Mouse (Mus musculus) intestine, embryonic 16.5 days (tissue): ENCODE results near the gene Rbbp8nl. TPM values are rescaled to one million over a fixed set of nuclear protein-coding genes. Genes with fewer than 3 reads are reported as not detected.

Experiments
- ATAC-seq: fragments of 200-750 bp; cut with Nextera tagmentation; 2 replicates; pipeline ENCODE4 v1.8.0; 2017; ENCODE audit warnings: moderate TSS enrichment, moderate library complexity
- H3K27ac ChIP-seq: fragments of 300-500 bp; sonication (generic); 2 replicates; pipeline ENCODE4 v1.5.1; 2014; ENCODE audit warnings: mild to moderate bottlenecking, low read length
- H3K27me3 ChIP-seq: fragments of 300-500 bp; sonication (generic); replicated peaks from 2 replicates; pipeline ENCODE4 v1.6.1; 2014; ENCODE audit warnings: low read length, control low read depth, mixed read lengths; ENCODE audit not compliant: control insufficient read depth, insufficient read depth
- H3K36me3 ChIP-seq: fragments of 300-500 bp; sonication (generic); 2 replicates; pipeline ENCODE4 v1.6.1; 2014; ENCODE audit warnings: low read length, control low read depth; ENCODE audit not compliant: control insufficient read depth, insufficient read depth
- H3K4me1 ChIP-seq: fragments of 300-500 bp; sonication (generic); 2 replicates; pipeline ENCODE4 v1.6.1; 2014; ENCODE audit warnings: low read length, control low read depth, mixed read lengths; ENCODE audit not compliant: control insufficient read depth, insufficient read depth
- H3K4me2 ChIP-seq: fragments of 300-500 bp; sonication (generic); 2 replicates; pipeline ENCODE4 v1.6.1; 2014; ENCODE audit warnings: low read depth, low read length, control low read depth
- H3K4me3 ChIP-seq: fragments of 300-500 bp; sonication (generic); 2 replicates; pipeline ENCODE4 v1.5.1; 2014; ENCODE audit warnings: mild to moderate bottlenecking, low read length
- H3K9ac ChIP-seq: fragments of 300-500 bp; sonication (generic); 2 replicates; pipeline ENCODE4 v1.6.1; 2014; ENCODE audit warnings: low read depth, low read length
- H3K9me3 ChIP-seq: fragments of 300-500 bp; sonication (generic); 2 replicates; pipeline ENCODE4 v1.6.1; 2016; ENCODE audit warnings: low read length, control low read depth; ENCODE audit not compliant: control insufficient read depth
- WGBS: fragments of 180-500 bp; shearing (Covaris S2); extraction: QIAGEN DNeasy Blood & Tissue Kit; methylation state at CpG from one replicate; pipeline ENCODE4 v1.1.7; 2014; 5-methylcytosine and 5-hydroxymethylcytosine counted together
- polyA plus RNA-seq: library from polyadenylated mRNA; unstranded; fragments of >200 nt; fragmentation: Nextera tagmentation; extraction: Ambion mirVana; gene quantifications from 2 replicates; pipeline ENCODE4 v1.2.1, GENCODE M21; 2015

Rbbp8nl gene
- 2.5 TPM in 2 replicates for polyA plus RNA-seq

DNA sequence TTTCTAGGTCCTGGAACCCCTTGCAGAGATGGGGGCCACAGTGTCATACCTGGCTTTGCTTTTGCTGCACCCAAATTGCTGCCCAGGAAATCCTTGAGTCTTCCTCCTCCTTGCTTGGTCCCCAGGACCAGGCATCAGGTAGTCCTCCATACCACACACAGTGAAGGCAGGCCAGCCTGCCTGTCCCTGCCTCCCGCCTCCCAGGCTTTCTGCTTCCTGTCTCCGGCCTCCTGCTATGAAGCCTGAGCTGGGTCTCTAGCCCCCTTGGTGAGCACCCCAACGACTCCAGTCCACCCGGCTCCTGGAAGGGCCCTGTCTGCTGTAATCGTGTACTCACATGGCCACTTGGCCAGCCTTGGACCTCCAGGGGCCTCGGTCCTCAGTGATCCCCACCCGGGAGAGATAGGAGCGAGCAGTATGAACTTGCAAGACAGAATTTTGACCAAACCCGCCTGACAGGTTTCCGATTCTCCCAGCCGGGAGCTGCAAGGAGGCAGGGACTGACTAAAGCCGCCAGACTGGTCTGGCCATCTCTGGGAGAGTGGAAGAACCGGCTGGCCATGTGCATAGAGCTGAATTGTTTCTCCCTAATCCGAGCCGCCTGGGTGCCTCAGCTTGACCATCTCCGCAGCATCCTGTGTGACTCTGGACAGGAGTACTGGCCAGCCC, at the start of gene Rbbp8nl:
Rbbp8nl (minus strand) TSS at position 440 of the 669 bp plus-strand sequence.
- no peaks in the 10 kb centered on the region for H3K9me3 ChIP-seq
- peak within 1 kb of the TSS; percentile 90 for H3K27ac ChIP-seq
- ATAC-seq, result peak; percentile 80
- 30% methylated on average over 16 of the region's 16 CpGs for WGBS
- peak within 1 kb of the TSS; percentile 60 for H3K9ac ChIP-seq
- H3K4me2 ChIP-seq, result peak within 1 kb of the TSS; percentile 48
- no peaks in the 10 kb centered on the region for H3K36me3 ChIP-seq
- H3K4me3 ChIP-seq, result peak within 1 kb of the TSS; percentile 37
- H3K27me3 ChIP-seq, result no peaks in the 10 kb centered on the region
- H3K4me1 ChIP-seq, result peaks cover 11% of the 10 kb centered on the region

- Histone ChIP-seq H3K9ac (peak within 1 kb of the TSS; percentile 82), H3K27me3 (peaks cover 14% of the 10 kb centered on the region), H3K4me1 (peaks cover 21% of the 10 kb centered on the region), H3K4me3 (peak within 1 kb of the TSS; percentile 66), H3K9me3 (no peaks in the 10 kb centered on the region), H3K36me3 (no peaks in the 10 kb centered on the region), H3K4me2 (peak within 1 kb of the TSS; percentile 72), H3K27ac (peak within 1 kb of the TSS; percentile 84)
- peak; percentile 78 for ATAC-seq
- under 1% methylated on average over 33 of the region's 33 CpGs for WGBS
Measured at GRCm38 (mm10) chr2:180334551-180334986, 44.9 kb upstream of the Rbbp8nl start, which contains the start of gene Gata5. Gene Gata5 (minus strand): TSS chr2:180334699.

DNA sequence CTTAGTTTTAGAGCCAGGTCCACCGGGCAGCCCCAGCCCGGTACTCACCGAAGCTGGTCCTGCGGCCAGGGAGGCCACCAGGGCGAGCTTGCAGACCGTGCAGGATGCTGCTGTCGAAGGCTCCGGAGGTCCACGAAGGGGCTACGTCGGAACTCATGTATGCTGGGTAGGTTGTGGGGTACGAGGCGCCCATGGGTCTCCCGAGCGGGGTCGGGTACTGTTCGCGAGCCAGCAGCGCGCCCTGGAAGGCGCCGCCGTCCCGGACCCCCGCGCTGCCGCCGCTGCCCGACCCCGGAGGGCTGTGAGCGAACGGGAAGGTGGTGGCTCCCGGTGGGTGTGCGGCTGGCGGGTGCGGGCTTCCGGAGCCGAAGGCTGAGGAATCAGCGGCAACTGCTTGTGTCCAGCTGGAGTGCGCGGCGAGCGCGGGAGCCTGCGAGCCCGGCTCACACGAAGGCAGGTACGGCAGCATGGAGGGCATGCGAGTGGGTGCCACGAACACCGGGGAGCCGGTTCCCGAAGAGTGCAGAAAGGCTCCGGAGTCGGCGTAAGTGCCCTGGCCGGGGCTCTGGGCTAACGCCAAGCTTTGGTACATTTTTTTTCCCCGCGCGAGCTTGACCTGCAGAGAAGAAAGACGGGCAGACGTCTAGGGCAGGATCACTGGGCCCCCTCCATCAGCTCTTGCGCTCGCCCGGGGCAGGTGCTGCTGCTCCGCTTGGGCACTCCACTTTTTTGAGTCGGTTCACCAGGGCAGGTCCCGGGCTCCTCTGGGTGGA, 44.3 kb upstream of the Rbbp8nl start:
- WGBS, result under 1% methylated on average over 69 of the region's 69 CpGs
- peak overlapping the region; percentile 84 for H3K27ac ChIP-seq
- H3K4me3 ChIP-seq, result peak overlapping the region; percentile 66
- peak; percentile 18; the same call in 1 of the 2 replicates for ATAC-seq
- peak overlapping the region; percentile 72 for H3K4me2 ChIP-seq
- peaks cover 14% of the 10 kb centered on the region for H3K27me3 ChIP-seq
- H3K36me3 ChIP-seq, result no peaks in the 10 kb centered on the region
- H3K9me3 ChIP-seq, result no peaks in the 10 kb centered on the region
- peak overlapping the region; percentile 82 for H3K9ac ChIP-seq
- H3K4me1 ChIP-seq, result peaks cover 19% of the 10 kb centered on the region

DNA sequence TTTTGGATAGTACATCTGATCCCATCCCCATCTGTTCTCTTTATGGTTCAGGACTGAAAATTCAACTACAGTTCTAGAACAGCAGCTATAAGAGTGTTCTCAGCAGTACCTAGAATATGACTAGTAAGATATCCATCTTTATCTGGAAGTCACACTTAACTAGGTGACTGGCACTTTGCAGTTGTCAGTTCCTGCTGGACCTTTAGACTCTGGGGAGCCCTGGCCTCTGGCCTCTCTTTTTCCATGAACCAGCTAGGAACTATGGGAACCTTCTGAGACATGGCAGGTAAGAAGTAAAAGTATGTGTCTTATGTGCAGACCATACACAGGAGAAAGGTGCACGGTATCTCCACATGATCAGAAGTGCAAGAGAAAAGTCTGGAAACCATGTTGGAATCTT, 39.8 kb upstream of the Rbbp8nl start:
- peak; percentile 52 for ATAC-seq
- Histone ChIP-seq H3K36me3 (0 out of 2 replicates have a peak, but pooled peaks cover 3% of the 10 kb centered on the region), H3K9ac (no peak overlapping the region), H3K27ac (peak overlapping the region; percentile 72), H3K4me2 (no peak overlapping the region), H3K9me3 (no peaks in the 10 kb centered on the region), H3K27me3 (peaks cover 13% of the 10 kb centered on the region), H3K4me1 (peaks cover 9% of the 10 kb centered on the region), H3K4me3 (no peak overlapping the region)
- 93% methylated on average over 1 of the region's 1 CpGs for WGBS

DNA sequence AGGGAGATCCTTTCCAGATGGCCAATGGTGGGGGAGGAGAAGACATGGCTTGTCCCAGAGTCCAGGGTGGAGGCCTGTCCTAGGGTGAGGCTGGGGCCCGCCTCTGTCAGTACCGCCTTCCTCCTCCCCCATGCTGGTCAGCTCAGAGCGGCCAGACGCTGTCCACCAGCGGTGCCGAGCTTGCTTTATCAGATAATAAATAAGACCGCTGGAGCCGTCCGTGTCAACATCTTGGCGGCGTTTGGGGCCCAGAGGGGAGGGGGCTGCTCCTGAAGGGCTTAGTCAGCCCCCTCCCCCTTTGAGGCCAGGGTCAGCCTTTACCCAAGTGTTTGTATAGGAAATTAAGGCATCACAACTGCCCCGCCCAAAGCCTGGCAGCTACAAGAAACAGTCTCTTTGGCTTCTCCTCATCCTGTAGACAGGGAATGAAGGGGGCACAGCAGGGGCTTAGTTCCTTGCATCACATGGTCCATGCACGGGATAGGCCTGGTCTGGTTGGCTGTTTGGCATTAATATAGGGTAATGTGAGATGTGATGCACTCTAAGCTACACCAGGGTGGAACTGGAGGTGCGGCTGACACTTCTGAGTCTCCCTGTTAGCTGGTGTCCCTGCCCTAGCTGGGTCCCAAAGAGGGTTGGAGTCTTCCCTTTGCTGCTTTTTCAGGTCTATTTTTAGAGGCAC, 33.1 kb upstream of the Rbbp8nl start:
- 15% methylated on average over 14 of the region's 14 CpGs for WGBS
- H3K4me1 ChIP-seq, result peaks cover 17% of the 10 kb centered on the region
- ATAC-seq, result peak; percentile 84
- no peaks in the 10 kb centered on the region for H3K9me3 ChIP-seq
- H3K36me3 ChIP-seq, result 0 out of 2 replicates have a peak, but pooled peaks cover 3% of the 10 kb centered on the region
- no peak overlapping the region for H3K9ac ChIP-seq
- 0 out of 2 replicates have a peak overlapping the region, but pooled peaks have one; percentile 25 for H3K27ac ChIP-seq
- no peak overlapping the region for H3K4me3 ChIP-seq
- H3K27me3 ChIP-seq, result no peaks in the 10 kb centered on the region
- 0 out of 2 replicates have a peak overlapping the region, but pooled peaks have one; percentile 1 for H3K4me2 ChIP-seq

DNA sequence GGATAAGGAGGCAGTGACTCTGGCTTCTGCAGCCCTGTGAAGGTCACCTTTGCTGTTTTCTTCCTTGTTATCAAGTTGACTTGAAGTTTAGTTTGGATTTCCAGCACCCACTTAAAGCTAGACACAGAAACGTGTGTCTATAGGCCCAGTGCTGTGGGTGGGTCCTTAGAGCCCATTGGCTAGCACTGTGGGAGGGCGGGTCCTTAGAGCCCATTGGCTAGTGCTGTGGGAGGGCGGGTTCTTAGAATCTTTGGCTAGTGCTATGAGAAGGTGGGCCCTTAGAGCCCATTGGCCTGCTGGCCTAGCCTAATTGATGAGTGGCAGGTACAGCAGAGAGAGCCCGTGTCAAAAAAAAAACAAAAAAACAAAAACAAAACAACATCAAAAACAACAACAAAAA, 30.5 kb upstream of the Rbbp8nl start:
- Histone ChIP-seq H3K36me3 (no peaks in the 10 kb centered on the region), H3K4me1 (peaks cover 17% of the 10 kb centered on the region), H3K27ac (no peak overlapping the region), H3K9me3 (no peaks in the 10 kb centered on the region), H3K27me3 (no peaks in the 10 kb centered on the region), H3K9ac (no peak overlapping the region), H3K4me3 (no peak overlapping the region), H3K4me2 (no peak overlapping the region)
- WGBS, result 82% methylated on average over 4 of the region's 4 CpGs
- no peak for ATAC-seq

GRCm38 (mm10) chr2:180317591-180317990, 27.9 kb upstream of the Rbbp8nl start:
- Histone ChIP-seq H3K9me3 (no peaks in the 10 kb centered on the region), H3K27me3 (no peaks in the 10 kb centered on the region), H3K4me3 (no peak overlapping the region), H3K36me3 (no peaks in the 10 kb centered on the region), H3K9ac (no peak overlapping the region), H3K4me2 (no peak overlapping the region), H3K27ac (no peak overlapping the region), H3K4me1 (peaks cover 10% of the 10 kb centered on the region)
- no peak for ATAC-seq
- WGBS, result 78% methylated on average over 7 of the region's 7 CpGs

DNA sequence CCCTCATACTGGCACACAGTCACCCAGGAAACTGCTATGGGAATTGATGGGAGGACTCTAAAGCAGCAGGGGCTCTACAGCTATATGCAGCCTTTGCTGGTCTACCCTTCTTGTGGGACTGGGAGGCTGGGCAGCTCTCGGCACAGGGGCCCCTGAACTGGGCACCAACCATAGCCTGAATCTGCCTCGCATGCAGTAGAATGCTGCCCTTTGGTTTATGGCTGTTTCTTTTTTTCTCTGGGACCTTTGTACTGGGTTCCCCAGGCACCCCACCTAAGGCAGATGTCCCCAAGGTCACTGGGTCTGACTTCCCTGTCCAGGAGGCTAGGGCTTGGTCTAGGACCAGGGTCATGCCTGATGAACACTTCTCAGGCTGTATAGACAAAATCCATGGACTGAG, 24.6 kb upstream of the Rbbp8nl start:
- H3K36me3 ChIP-seq, result no peaks in the 10 kb centered on the region
- H3K27me3 ChIP-seq, result no peaks in the 10 kb centered on the region
- H3K9ac ChIP-seq, result no peak overlapping the region
- no peaks in the 10 kb centered on the region for H3K9me3 ChIP-seq
- peak overlapping the region; percentile 50 for H3K27ac ChIP-seq
- WGBS, result 73% methylated on average over 2 of the region's 2 CpGs
- no peak overlapping the region for H3K4me2 ChIP-seq
- peak; percentile 92 for ATAC-seq
- H3K4me1 ChIP-seq, result no peaks in the 10 kb centered on the region; the same call in 1 of the 2 replicates
- no peak overlapping the region for H3K4me3 ChIP-seq

GRCm38 (mm10) chr2:180311147-180311546, 21.5 kb upstream of the Rbbp8nl start:
- no peaks in the 10 kb centered on the region; the same call in 1 of the 2 replicates for H3K4me1 ChIP-seq
- no peaks in the 10 kb centered on the region for H3K36me3 ChIP-seq
- WGBS, result 85% methylated on average over 4 of the region's 4 CpGs
- no peaks in the 10 kb centered on the region for H3K27me3 ChIP-seq
- no peak overlapping the region for H3K4me3 ChIP-seq
- no peak overlapping the region for H3K4me2 ChIP-seq
- H3K27ac ChIP-seq, result no peak overlapping the region
- no peak overlapping the region for H3K9ac ChIP-seq
- no peaks in the 10 kb centered on the region for H3K9me3 ChIP-seq
- ATAC-seq, result no peak
